Mouse (Mus musculus) erythroblast, embryonic 14.5 days (primary cell): ENCODE data around the gene Olfr651.
"Not testable (repeated sequence)": the region's sequence is repeated elsewhere in the genome, so short reads cannot be mapped to it uniquely, and the experiment has no call there.

Experiments
- GATA1 ChIP-seq: IDR thresholded peaks from 2 replicates; pipeline ENCODE4 v1.6.1; 2012; ENCODE audit warnings: low read length, inconsistent platforms, mixed read lengths
- TAL1 ChIP-seq: IDR thresholded peaks from 3 replicates; pipeline ENCODE4 v1.6.1; 2012; ENCODE audit warnings: low read length, inconsistent platforms, mixed read lengths

GRCm38 (mm10) chr7:104507421-104508065 is 42.4 kb upstream of the Olfr651 start, which contains the start of gene Trim30d:
- not testable (repeated sequence) for TF ChIP-seq GATA1, TAL1
